Mouse (Mus musculus) cerebellum, postnatal 4 days (tissue): Measurements from ENCODE around the gene Emx2.

ENCODE experiments used
- DNase-seq, 2 experiments: peaks; one replicate each; pipeline ENCODE4 v3.0.0; 2022; ENCODE audit warnings: low spot score in 2 of 2, mixed read lengths in 1 of 2

Emx2 gene

GRCm38 (mm10) chr19:59457951-59458742 is at the start of gene Emx2:
Gene Emx2 (plus strand): TSS chr19:59458372.
- peak in 1 of 2 experiments; percentile 54 for DNase-seq

- no peak for DNase-seq
Measured at GRCm38 (mm10) chr19:59414128-59414527, 44.0 kb upstream of the Emx2 start.

GRCm38 (mm10) chr19:59418024-59418423 is 40.1 kb upstream of the Emx2 start:
- DNase-seq, result peak; percentile 89 to 95

- no peak for DNase-seq
Measured at GRCm38 (mm10) chr19:59418671-59419070, 39.5 kb upstream of the Emx2 start.

- DNase-seq, result no peak
Measured at GRCm38 (mm10) chr19:59422393-59422792, 35.8 kb upstream of the Emx2 start.

- DNase-seq, result no peak
Measured at GRCm38 (mm10) chr19:59423685-59424084, 34.5 kb upstream of the Emx2 start.

- DNase-seq, result no peak
Measured at GRCm38 (mm10) chr19:59424975-59425374, 33.2 kb upstream of the Emx2 start.

- DNase-seq, result no peak
Measured at GRCm38 (mm10) chr19:59432286-59432685, 25.9 kb upstream of the Emx2 start.

- no peak for DNase-seq
Measured at GRCm38 (mm10) chr19:59450561-59451135, 7.5 kb upstream of the Emx2 start.

- no peak for DNase-seq
Measured at GRCm38 (mm10) chr19:59451441-59451951, 6.7 kb upstream of the Emx2 start.

GRCm38 (mm10) chr19:59452321-59452720 is 5.9 kb upstream of the Emx2 start:
- no peak for DNase-seq

- no peak for DNase-seq
Measured at GRCm38 (mm10) chr19:59453591-59453990, 4.6 kb upstream of the Emx2 start.

- peak; percentile 74 to 90 for DNase-seq
Measured at GRCm38 (mm10) chr19:59454196-59454595, 4.0 kb upstream of the Emx2 start.

GRCm38 (mm10) chr19:59455671-59456070 is 2.5 kb upstream of the Emx2 start:
- no peak for DNase-seq

GRCm38 (mm10) chr19:59457011-59457945 is 894 bp upstream of the Emx2 start:
- no peak for DNase-seq

GRCm38 (mm10) chr19:59458743-59459135 is 567 bp downstream of the Emx2 start:
- no peak for DNase-seq

- DNase-seq, result peak in 1 of 2 experiments; percentile 34
Measured at GRCm38 (mm10) chr19:59459158-59459781, 1.1 kb downstream of the Emx2 start.

GRCm38 (mm10) chr19:59459811-59460241 is 1.7 kb downstream of the Emx2 start:
- DNase-seq, result no peak

- DNase-seq, result no peak
Measured at GRCm38 (mm10) chr19:59460328-59461115, 2.4 kb downstream of the Emx2 start.
